Mouse (Mus musculus): ENCODE results near the gene Reps2. TPM values are rescaled to one million over a fixed set of nuclear protein-coding genes. Genes with fewer than 3 reads are reported as not detected.

The Reps2 gene
- total and polyA plus RNA-seq, 3 experiments, result 2.2 to 2.8 TPM; not detected in 1

- no peak for DNase-seq (ENCODE audit: low read depth, low spot score)
- no peaks in the 10 kb centered on the region for H3K36me3 ChIP-seq (ENCODE audit: control insufficient read depth in 1 of 2, insufficient read depth in 2 of 2, low read length in 2 of 2)
- no peaks in the 10 kb centered on the region for H3K27me3 ChIP-seq (ENCODE audit: control insufficient read depth in 1 of 2, insufficient read depth in 2 of 2, low read length in 2 of 2)
- no peak overlapping the region for H3K9ac ChIP-seq (ENCODE audit: control insufficient read depth, low read depth, low read length, poor library complexity, severe bottlenecking)
- no peak overlapping the region for H3K27ac ChIP-seq (ENCODE audit: control insufficient read depth, low read depth, low read length)
- H3K9me3 ChIP-seq (replicated peaks; ENCODE audit: insufficient read depth, low read length), result no peaks in the 10 kb centered on the region
- H3K4me3 ChIP-seq (ENCODE audit: control insufficient read depth in 1 of 2, insufficient read depth in 1 of 2, low read depth in 2 of 2, low read length in 2 of 2), result no peak overlapping the region
- H3K79me2 ChIP-seq (ENCODE audit: control insufficient read depth, insufficient read depth, low read length, poor library complexity), result no peaks in the 10 kb centered on the region
- peaks cover 0 to 1% of the 10 kb centered on the region in 2 experiments; a peak in 2 of 4 replicates for H3K4me1 ChIP-seq (ENCODE audit: control insufficient read depth in 1 of 2, insufficient read depth in 2 of 2, low read length in 2 of 2)
- TF ChIP-seq NELFE (IDR thresholded peaks at IDR 0.05; ENCODE audit: low read depth, low read length) (no peak), BHLHE40 (IDR thresholded peaks at IDR 0.05; ENCODE audit: borderline replicate concordance, low read depth, low read length) (no peak), CTCF (IDR thresholded peaks at IDR 0.05 in 2 of 3, conservative IDR thresholded peaks at IDR 0.05 in 1 of 3; ENCODE audit: control insufficient read depth in 1 of 3, insufficient read depth in 1 of 3, low read depth in 2 of 3, low read length in 3 of 3, poor library complexity in 1 of 3, severe bottlenecking in 1 of 3) (no peak)
Measured at GRCm38 (mm10) chrX:162545037-162545436, 98.4 kb downstream of the Reps2 start.

GRCm38 (mm10) chrX:162542576-162543227, 100.7 kb downstream of the Reps2 start:
- Histone ChIP-seq H3K27me3 (ENCODE audit: control insufficient read depth in 1 of 2, insufficient read depth in 2 of 2, low read length in 2 of 2) (no peaks in the 10 kb centered on the region), H3K4me1 (ENCODE audit: control insufficient read depth in 1 of 2, insufficient read depth in 2 of 2, low read length in 2 of 2) (peaks cover 0 to 1% of the 10 kb centered on the region in 2 experiments; a peak in 2 of 4 replicates), H3K36me3 (ENCODE audit: control insufficient read depth in 1 of 2, insufficient read depth in 2 of 2, low read length in 2 of 2) (no peaks in the 10 kb centered on the region), H3K79me2 (ENCODE audit: control insufficient read depth, insufficient read depth, low read length, poor library complexity) (no peaks in the 10 kb centered on the region), H3K9me3 (replicated peaks; ENCODE audit: insufficient read depth, low read length) (no peaks in the 10 kb centered on the region), H3K4me3 (ENCODE audit: control insufficient read depth in 1 of 2, insufficient read depth in 1 of 2, low read depth in 2 of 2, low read length in 2 of 2) (no peak overlapping the region), H3K9ac (ENCODE audit: control insufficient read depth, low read depth, low read length, poor library complexity, severe bottlenecking) (no peak overlapping the region), H3K27ac (ENCODE audit: control insufficient read depth, low read depth, low read length) (no peak overlapping the region)
- DNase-seq (ENCODE audit: low read depth, low spot score), result peak; percentile 25
- TF ChIP-seq RCOR1 (IDR thresholded peaks at IDR 0.05; ENCODE audit: low read depth, low read length) (0 out of 2 replicates have a peak, but pooled peaks have one; percentile 17), UBTF (IDR thresholded peaks at IDR 0.05; ENCODE audit: borderline replicate concordance, insufficient read depth, low read depth, low read length) (no peak)

- H3K9me3 ChIP-seq (replicated peaks; ENCODE audit: insufficient read depth, low read length), result no peaks in the 10 kb centered on the region
Measured at GRCm38 (mm10) chrX:162541961-162542360, 101.5 kb downstream of the Reps2 start.

GRCm38 (mm10) chrX:162531016-162531415, 112.4 kb downstream of the Reps2 start:
- H3K27ac ChIP-seq (ENCODE audit: control insufficient read depth, low read depth, low read length), result no peak overlapping the region
- DNase-seq (ENCODE audit: low read depth, low spot score), result peak; percentile 67
- peak; percentile 100 for TF ChIP-seq ZNF384 (IDR thresholded peaks at IDR 0.05; ENCODE audit: low read depth, low read length)
- no peak for TF ChIP-seq MXI1 (IDR thresholded peaks at IDR 0.05; ENCODE audit: low read depth, low read length)
- 0 out of 2 replicates have a peak, but pooled peaks have one; percentile 42 for TF ChIP-seq RCOR1 (IDR thresholded peaks at IDR 0.05; ENCODE audit: low read depth, low read length)
- TF ChIP-seq ZKSCAN1 (IDR thresholded peaks at IDR 0.05; ENCODE audit: low read depth, low read length), result peak; percentile 65; the same call in 1 of the 2 replicates
- TF ChIP-seq POLR2AphosphoS5 (IDR thresholded peaks at IDR 0.05; ENCODE audit: borderline replicate concordance, low read depth, low read length), result no peak
- peak; percentile 17 to 59; a peak in 2 of 4 replicates for TF ChIP-seq EP300 (IDR thresholded peaks at IDR 0.05; ENCODE audit: low read depth in 1 of 2, low read length in 2 of 2)
- TF ChIP-seq BHLHE40 (IDR thresholded peaks at IDR 0.05; ENCODE audit: borderline replicate concordance, low read depth, low read length), result no peak
- TF ChIP-seq ETS1 (IDR thresholded peaks at IDR 0.05; ENCODE audit: low read depth, low read length), result no peak
- TF ChIP-seq POLR2AphosphoS2 (IDR thresholded peaks at IDR 0.05; ENCODE audit: low read length), result no peak
- no peak for TF ChIP-seq GABPA (IDR thresholded peaks at IDR 0.05; ENCODE audit: low read depth, low read length)
- TF ChIP-seq HCFC1 (IDR thresholded peaks at IDR 0.05; ENCODE audit: low read depth, low read length), result 0 out of 2 replicates have a peak, but pooled peaks have one; percentile 33
- TF ChIP-seq NELFE (IDR thresholded peaks at IDR 0.05; ENCODE audit: low read depth, low read length), result no peak
- TF ChIP-seq KAT2A (conservative IDR thresholded peaks at IDR 0.05; ENCODE audit: low read depth, low read length), result no peak
- 0 out of 2 replicates have a peak, but pooled peaks have one; percentile 11 for TF ChIP-seq ELF1 (IDR thresholded peaks at IDR 0.05; ENCODE audit: low read depth, low read length)

More at GRCm38 (mm10) chrX:162541961-162542360, 101.5 kb downstream of the Reps2 start:
- H3K4me3 ChIP-seq (ENCODE audit: control insufficient read depth in 1 of 2, insufficient read depth in 1 of 2, low read depth in 2 of 2, low read length in 2 of 2), result no peak overlapping the region
- DNase-seq (ENCODE audit: low read depth, low spot score), result peak; percentile 7
- H3K4me1 ChIP-seq (ENCODE audit: control insufficient read depth in 1 of 2, insufficient read depth in 2 of 2, low read length in 2 of 2), result peaks cover 0 to 1% of the 10 kb centered on the region in 2 experiments; a peak in 2 of 4 replicates
- H3K27ac ChIP-seq (ENCODE audit: control insufficient read depth, low read depth, low read length), result no peak overlapping the region
- TF ChIP-seq POLR2A (IDR thresholded peaks at IDR 0.05; ENCODE audit: control insufficient read depth in 1 of 2, insufficient read depth in 1 of 2, low read depth in 1 of 2, low read length in 2 of 2, poor library complexity in 1 of 2) (no peak), E2F4 (IDR thresholded peaks at IDR 0.05; ENCODE audit: borderline replicate concordance, low read depth, low read length) (no peak)
- no peaks in the 10 kb centered on the region for H3K27me3 ChIP-seq (ENCODE audit: control insufficient read depth in 1 of 2, insufficient read depth in 2 of 2, low read length in 2 of 2)
- H3K79me2 ChIP-seq (ENCODE audit: control insufficient read depth, insufficient read depth, low read length, poor library complexity), result no peaks in the 10 kb centered on the region
- no peaks in the 10 kb centered on the region for H3K36me3 ChIP-seq (ENCODE audit: control insufficient read depth in 1 of 2, insufficient read depth in 2 of 2, low read length in 2 of 2)
- H3K9ac ChIP-seq (ENCODE audit: control insufficient read depth, low read depth, low read length, poor library complexity, severe bottlenecking), result no peak overlapping the region

More at GRCm38 (mm10) chrX:162531016-162531415, 112.4 kb downstream of the Reps2 start:
- H3K4me1 ChIP-seq (ENCODE audit: control insufficient read depth in 1 of 2, insufficient read depth in 2 of 2, low read length in 2 of 2), result peaks cover 0 to 7% of the 10 kb centered on the region in 2 experiments; a peak in 1 of 4 replicates
- peaks cover 0 to 7% of the 10 kb centered on the region in 2 experiments; a peak in 2 of 4 replicates for H3K36me3 ChIP-seq (ENCODE audit: control insufficient read depth in 1 of 2, insufficient read depth in 2 of 2, low read length in 2 of 2)
- no peak overlapping the region for H3K4me3 ChIP-seq (ENCODE audit: control insufficient read depth in 1 of 2, insufficient read depth in 1 of 2, low read depth in 2 of 2, low read length in 2 of 2)
- no peaks in the 10 kb centered on the region for H3K27me3 ChIP-seq (ENCODE audit: control insufficient read depth in 1 of 2, insufficient read depth in 2 of 2, low read length in 2 of 2)
- H3K79me2 ChIP-seq (ENCODE audit: control insufficient read depth, insufficient read depth, low read length, poor library complexity), result no peaks in the 10 kb centered on the region
- no peaks in the 10 kb centered on the region for H3K9me3 ChIP-seq (replicated peaks; ENCODE audit: insufficient read depth, low read length)
- no peak overlapping the region for H3K9ac ChIP-seq (ENCODE audit: control insufficient read depth, low read depth, low read length, poor library complexity, severe bottlenecking)
